Mouse (Mus musculus) limb, embryonic 12.5 days (tissue): ENCODE results near the gene Ebf4. TPM values are rescaled to one million over a fixed set of nuclear protein-coding genes. Genes with fewer than 3 reads are reported as not detected.

Experiments used
- ATAC-seq: fragments of 200-750 bp; cut with Nextera tagmentation; 2 replicates; pipeline ENCODE4 v1.8.0; 2017; ENCODE audit warnings: low read depth, moderate TSS enrichment; ENCODE audit not compliant: insufficient number of reproducible peaks, insufficient read depth, low FRiP score, low TSS enrichment
- H3K27ac ChIP-seq: fragments of 300-500 bp; sonication (generic); 2 replicates; pipeline ENCODE4 v1.5.1; 2016; ENCODE audit warnings: mild to moderate bottlenecking, moderate library complexity
- H3K27me3 ChIP-seq: fragments of 300-500 bp; sonication (generic); 2 replicates; pipeline ENCODE4 v1.6.1; 2016; ENCODE audit warnings: mild to moderate bottlenecking, moderate library complexity
- H3K36me3 ChIP-seq: fragments of 300-500 bp; sonication (generic); 2 replicates; pipeline ENCODE4 v1.6.1; 2016; ENCODE audit warnings: mild to moderate bottlenecking, moderate library complexity
- H3K4me1 ChIP-seq: fragments of 300-500 bp; sonication (generic); replicated peaks from 2 replicates; pipeline ENCODE4 v1.6.1; 2016
- H3K4me2 ChIP-seq: fragments of 300-500 bp; sonication (generic); 2 replicates; pipeline ENCODE4 v1.6.1; 2016; ENCODE audit warnings: mild to moderate bottlenecking, moderate library complexity
- H3K4me3 ChIP-seq: fragments of 300-500 bp; sonication (generic); replicated peaks from 2 replicates; pipeline ENCODE4 v1.5.1; 2016; ENCODE audit warnings: mild to moderate bottlenecking
- H3K9ac ChIP-seq: fragments of 300-500 bp; sonication (generic); replicated peaks from 2 replicates; pipeline ENCODE4 v1.6.1; 2016; ENCODE audit warnings: mild to moderate bottlenecking, moderate library complexity
- H3K9me3 ChIP-seq: fragments of 300-500 bp; sonication (generic); 2 replicates; pipeline ENCODE4 v1.6.1; 2016; ENCODE audit warnings: mild to moderate bottlenecking, moderate library complexity
- WGBS: fragments of 180-500 bp; shearing (Covaris S2); methylation state at CpG from one replicate; pipeline ENCODE4 v1.1.7; 2016; 5-methylcytosine and 5-hydroxymethylcytosine counted together
- polyA plus RNA-seq: library from polyadenylated mRNA; unstranded; fragments of >200 nt; fragmentation: Nextera tagmentation; extraction: Ambion mirVana; gene quantifications from 2 replicates; pipeline ENCODE4 v1.2.1, GENCODE M21; 2016

The Ebf4 gene
- polyA plus RNA-seq, 1 experiment from 2014 or later, result 3.6 TPM

- Histone ChIP-seq H3K27ac (no peak overlapping the region), H3K4me3 (no peak overlapping the region), H3K4me1 (no peaks in the 10 kb centered on the region; the same call in 1 of the 2 replicates), H3K27me3 (no peaks in the 10 kb centered on the region), H3K9ac (no peak overlapping the region), H3K4me2 (no peak overlapping the region), H3K36me3 (peaks cover 16% of the 10 kb centered on the region), H3K9me3 (0 out of 2 replicates have a peak, but pooled peaks cover 4% of the 10 kb centered on the region)
- 62% methylated on average over 1 of the region's 1 CpGs for WGBS
- no peak for ATAC-seq
These were observed 91.2 kb downstream of the Ebf4 start for GRCm38 (mm10) chr2:130386212-130386611.

GRCm38 (mm10) chr2:130388796-130389195, 93.8 kb downstream of the Ebf4 start:
- Histone ChIP-seq H3K9ac (no peak overlapping the region), H3K36me3 (peaks cover 41% of the 10 kb centered on the region), H3K4me1 (no peaks in the 10 kb centered on the region), H3K27ac (no peak overlapping the region), H3K27me3 (no peaks in the 10 kb centered on the region), H3K4me2 (no peak overlapping the region), H3K9me3 (0 out of 2 replicates have a peak, but pooled peaks cover 4% of the 10 kb centered on the region), H3K4me3 (no peak overlapping the region)
- WGBS, result 83% methylated on average over 2 of the region's 2 CpGs
- no peak for ATAC-seq

- 84% methylated on average over 11 of the region's 11 CpGs for WGBS
These were observed 96.1 kb downstream of the Ebf4 start for GRCm38 (mm10) chr2:130390993-130391625.

DNA sequence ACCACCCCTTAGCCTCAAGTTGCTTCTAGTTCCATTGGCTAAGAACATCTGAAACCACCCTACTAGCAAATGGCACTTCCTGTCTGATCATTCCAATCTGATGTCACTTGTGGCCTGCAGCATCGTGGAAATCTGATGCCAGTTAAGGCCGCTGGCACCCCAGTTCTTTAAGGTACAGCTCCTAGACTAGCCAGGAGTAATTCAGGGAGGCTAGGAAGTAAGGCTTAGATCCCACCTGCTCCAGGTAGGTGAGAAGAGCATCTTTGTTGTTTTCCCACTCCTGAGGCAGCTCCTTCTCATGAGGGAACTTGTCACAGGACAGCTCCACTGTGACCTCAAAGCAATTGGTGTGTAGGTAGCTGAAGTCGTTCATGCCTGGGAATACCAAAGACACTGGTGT, 97.9 kb downstream of the Ebf4 start:
- ATAC-seq, result no peak
- H3K4me3 ChIP-seq, result no peak overlapping the region
- H3K27ac ChIP-seq, result no peak overlapping the region
- H3K4me2 ChIP-seq, result no peak overlapping the region
- H3K36me3 ChIP-seq, result peaks cover 65% of the 10 kb centered on the region
- no peaks in the 10 kb centered on the region for H3K27me3 ChIP-seq
- H3K4me1 ChIP-seq, result peaks cover 13% of the 10 kb centered on the region
- no peaks in the 10 kb centered on the region for H3K9me3 ChIP-seq
- 88% methylated on average over 3 of the region's 3 CpGs for WGBS
- H3K9ac ChIP-seq, result no peak overlapping the region

More at GRCm38 (mm10) chr2:130390993-130391625, 96.1 kb downstream of the Ebf4 start:
- Histone ChIP-seq H3K4me3 (no peak overlapping the region), H3K27ac (no peak overlapping the region), H3K9ac (no peak overlapping the region), H3K27me3 (no peaks in the 10 kb centered on the region), H3K9me3 (no peaks in the 10 kb centered on the region), H3K36me3 (peaks cover 64% of the 10 kb centered on the region), H3K4me2 (no peak overlapping the region), H3K4me1 (peaks cover 1% of the 10 kb centered on the region)
- no peak for ATAC-seq

GRCm38 (mm10) chr2:130395696-130396095, 100.7 kb downstream of the Ebf4 start:
- no peak overlapping the region for H3K9ac ChIP-seq
- WGBS, result 90% methylated on average over 11 of the region's 11 CpGs

DNA sequence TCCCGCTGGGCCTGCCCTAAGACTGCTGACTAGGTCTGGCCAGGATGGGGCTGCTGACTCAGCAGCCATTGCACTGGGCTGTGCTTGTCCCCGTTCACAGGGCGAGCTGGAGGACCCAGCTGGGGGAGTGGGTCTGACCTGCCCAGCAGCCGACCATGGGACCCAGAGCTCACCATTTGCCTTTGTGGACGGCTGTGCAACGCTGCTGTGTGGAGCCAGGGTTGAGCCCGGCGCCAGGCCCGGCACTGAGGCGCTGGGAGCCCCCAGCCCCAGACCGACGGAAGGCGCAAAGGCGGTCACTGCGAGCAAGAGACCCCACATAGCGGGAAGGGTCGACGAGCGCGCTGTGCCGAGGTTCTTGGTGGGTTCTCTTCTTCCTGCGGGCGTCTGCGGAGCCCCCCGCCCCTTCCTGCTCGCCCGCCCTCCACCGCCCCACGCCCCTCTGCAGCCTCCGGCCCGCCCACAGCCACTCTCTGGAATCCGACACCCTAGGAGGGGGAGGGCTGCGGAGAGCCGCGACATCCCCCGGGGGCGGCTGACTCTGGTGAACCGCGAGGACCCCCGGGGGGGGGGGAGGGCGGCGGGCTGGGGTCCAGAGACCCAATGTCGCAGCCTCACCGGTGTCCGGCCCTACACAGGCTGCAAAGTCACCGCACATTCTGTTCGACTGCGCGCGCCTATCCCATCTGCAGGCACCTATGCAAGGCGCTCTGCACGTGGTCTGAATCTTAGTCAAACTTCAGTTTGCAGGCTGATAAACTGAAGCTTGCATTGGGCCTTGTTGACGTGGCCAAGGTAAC, 102.4 kb downstream of the Ebf4 start, which contains the start of gene Cpxm1:
TSS of gene Cpxm1 (minus strand) at position 389 of the 800 bp plus-strand sequence.
- Histone ChIP-seq H3K4me1 (peaks cover 27% of the 10 kb centered on the region), H3K9ac (peak within 1 kb of the TSS; percentile 91), H3K36me3 (peaks cover 38% of the 10 kb centered on the region), H3K27me3 (no peaks in the 10 kb centered on the region), H3K4me3 (peak within 1 kb of the TSS; percentile 72), H3K27ac (peak within 1 kb of the TSS; percentile 89), H3K9me3 (no peaks in the 10 kb centered on the region), H3K4me2 (peak within 1 kb of the TSS; percentile 82)
- WGBS, result under 1% methylated on average over 49 of the region's 53 CpGs
- peak; percentile 91 for ATAC-seq

More at GRCm38 (mm10) chr2:130395696-130396095, 100.7 kb downstream of the Ebf4 start:
- ATAC-seq, result no peak
- 0 out of 2 replicates have a peak overlapping the region, but pooled peaks have one; percentile 82 for H3K4me2 ChIP-seq
- H3K27me3 ChIP-seq, result no peaks in the 10 kb centered on the region
- H3K4me1 ChIP-seq, result peaks cover 22% of the 10 kb centered on the region
- no peaks in the 10 kb centered on the region for H3K9me3 ChIP-seq
- H3K27ac ChIP-seq, result no peak overlapping the region
- 0 out of 2 replicates have a peak overlapping the region, but pooled peaks have one; percentile 72 for H3K4me3 ChIP-seq
- peaks cover 53% of the 10 kb centered on the region for H3K36me3 ChIP-seq

- Histone ChIP-seq H3K4me2 (peak overlapping the region; percentile 82), H3K27me3 (no peaks in the 10 kb centered on the region), H3K27ac (peak overlapping the region; percentile 89), H3K4me1 (peaks cover 27% of the 10 kb centered on the region), H3K4me3 (peak overlapping the region; percentile 72), H3K9me3 (no peaks in the 10 kb centered on the region), H3K36me3 (peaks cover 31% of the 10 kb centered on the region), H3K9ac (peak overlapping the region; percentile 91)
- no peak for ATAC-seq
- 12% methylated on average over 14 of the region's 14 CpGs for WGBS
These were observed 103.1 kb downstream of the Ebf4 start for GRCm38 (mm10) chr2:130398091-130398490.

- WGBS, result 80% methylated on average over 1 of the region's 1 CpGs
- no peaks in the 10 kb centered on the region for H3K27me3 ChIP-seq
- ATAC-seq, result no peak
These were observed 105.1 kb downstream of the Ebf4 start for GRCm38 (mm10) chr2:130400046-130400445.

DNA sequence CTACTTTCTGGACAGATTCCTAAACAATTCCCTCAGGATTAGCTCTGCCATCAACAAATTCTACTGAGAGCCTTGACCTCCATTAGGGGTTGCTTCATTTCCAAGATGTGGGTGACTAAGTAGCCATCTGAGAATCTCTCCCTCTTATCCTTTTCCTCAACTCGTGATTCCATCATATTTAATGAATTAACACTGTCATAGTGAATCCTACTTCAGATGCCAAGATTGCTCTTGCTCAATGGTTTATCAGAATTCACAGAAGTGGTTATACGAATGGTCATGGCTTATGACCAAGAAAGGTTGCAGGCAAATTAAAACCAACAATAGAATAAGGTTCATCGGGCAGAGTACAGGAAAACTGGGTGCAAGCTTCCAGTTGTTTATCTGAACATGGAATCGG, 106.9 kb downstream of the Ebf4 start:
- Histone ChIP-seq H3K4me3 (no peak overlapping the region), H3K36me3 (no peaks in the 10 kb centered on the region), H3K27ac (no peak overlapping the region), H3K4me1 (peaks cover 19% of the 10 kb centered on the region), H3K9ac (no peak overlapping the region), H3K27me3 (peaks cover 3% of the 10 kb centered on the region; the same call in 1 of the 2 replicates), H3K9me3 (no peaks in the 10 kb centered on the region), H3K4me2 (no peak overlapping the region)
- no peak for ATAC-seq
- 86% methylated on average over 4 of the region's 4 CpGs for WGBS

More at GRCm38 (mm10) chr2:130400046-130400445, 105.1 kb downstream of the Ebf4 start:
- no peak overlapping the region for H3K27ac ChIP-seq
- peaks cover 12% of the 10 kb centered on the region for H3K36me3 ChIP-seq
- H3K4me2 ChIP-seq, result no peak overlapping the region
- no peak overlapping the region for H3K4me3 ChIP-seq
- peaks cover 27% of the 10 kb centered on the region for H3K4me1 ChIP-seq
- no peaks in the 10 kb centered on the region for H3K9me3 ChIP-seq
- H3K9ac ChIP-seq, result no peak overlapping the region

GRCm38 (mm10) chr2:130404939-130405338, 110.0 kb downstream of the Ebf4 start, which contains the start of the genes Gm28372 and 1700020A23Rik:
Gene Gm28372, plus strand, starts transcription at chr2:130405239.
Gene 1700020A23Rik, plus strand, starts transcription at chr2:130405259.
- Histone ChIP-seq H3K9me3 (no peaks in the 10 kb centered on the region), H3K4me3 (no peak within 1 kb of the TSS), H3K4me1 (peaks cover 28% of the 10 kb centered on the region), H3K27me3 (peaks cover 3% of the 10 kb centered on the region; the same call in 1 of the 2 replicates), H3K4me2 (no peak within 1 kb of the TSS), H3K36me3 (no peaks in the 10 kb centered on the region), H3K9ac (no peak within 1 kb of the TSS), H3K27ac (no peak within 1 kb of the TSS)
- ATAC-seq, result no peak
- WGBS, result 83% methylated on average over 1 of the region's 1 CpGs

DNA sequence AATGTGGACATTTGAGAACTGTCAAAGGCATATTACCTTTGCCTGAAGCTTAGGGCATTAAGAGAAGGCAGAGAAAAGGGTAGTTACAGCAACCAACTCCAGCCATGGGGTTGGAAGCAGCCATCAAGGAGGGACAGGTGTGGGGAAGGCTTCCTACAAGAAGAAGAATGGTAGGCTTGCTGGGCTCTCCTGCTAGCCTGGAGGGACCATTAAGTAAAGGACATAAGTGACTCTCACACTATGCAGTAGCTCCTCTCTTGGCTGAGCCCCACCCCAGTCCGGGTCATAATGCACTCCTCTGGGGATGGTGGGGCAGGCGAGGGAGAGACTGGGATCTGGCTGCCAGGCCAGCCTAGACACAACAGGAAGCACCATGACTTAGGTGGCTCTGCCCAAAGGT, 111.2 kb downstream of the Ebf4 start, which contains the start of gene Tmem239:
TSS of gene Tmem239 (plus strand) at position 301 of the 400 bp plus-strand sequence.
- WGBS, result 74% methylated on average over 2 of the region's 2 CpGs
- Histone ChIP-seq H3K9ac (no peak within 1 kb of the TSS), H3K9me3 (no peaks in the 10 kb centered on the region), H3K4me3 (no peak within 1 kb of the TSS), H3K36me3 (no peaks in the 10 kb centered on the region), H3K4me2 (no peak within 1 kb of the TSS), H3K4me1 (peaks cover 22% of the 10 kb centered on the region), H3K27me3 (peaks cover 3% of the 10 kb centered on the region; the same call in 1 of the 2 replicates), H3K27ac (no peak within 1 kb of the TSS)
- no peak for ATAC-seq
